Mouse (Mus musculus) CH12.LX (cell line): ENCODE data around the gene Sec22b. TPM values are rescaled to one million over a fixed set of nuclear protein-coding genes. Genes with fewer than 3 reads are reported as not detected.

Experiments used
- DNase-seq: peaks from one replicate; pipeline ENCODE4 v3.0.0-alpha.2; 2013; ENCODE audit errors: extremely low read depth
- H3K27ac ChIP-seq: 2 replicates; pipeline ENCODE4 v1.5.1; 2012; ENCODE audit warnings: low read depth, mild to moderate bottlenecking, control low read depth, moderate library complexity; ENCODE audit not compliant: insufficient read depth
- H3K27me3 ChIP-seq: replicated peaks from 2 replicates; pipeline ENCODE3; 2012; ENCODE audit warnings: inconsistent platforms
- H3K36me3 ChIP-seq, 2 experiments: replicated peaks in 1 of 2; 2 replicates each; pipeline versions ENCODE3 to v1.6.1; 2012; ENCODE audit warnings: inconsistent platforms in 1 of 2, low read length in 1 of 2, mild to moderate bottlenecking in 1 of 2, mixed read lengths in 1 of 2, moderate library complexity in 1 of 2; ENCODE audit not compliant: control insufficient read depth in 1 of 2, insufficient read depth in 1 of 2
- H3K4me1 ChIP-seq, 2 experiments: 2 replicates each; pipeline ENCODE4 v1.6.1; 2012; ENCODE audit warnings: inconsistent platforms in 1 of 2, moderate library complexity in 1 of 2; ENCODE audit not compliant: insufficient read depth in 2 of 2, control insufficient read depth in 1 of 2
- H3K4me2 ChIP-seq: 2 replicates; pipeline ENCODE4 v1.6.1; 2012; ENCODE audit warnings: low read depth, mild to moderate bottlenecking, control low read depth; ENCODE audit not compliant: poor library complexity, insufficient read depth, severe bottlenecking
- H3K4me3 ChIP-seq, 3 experiments: fragments of 150-350 bp in 1 of 3; sonication (generic) in 1 of 3; replicated peaks in 1 of 3; 2 replicates each; pipeline versions ENCODE3 to v1.5.1; 2011 to 2012; ENCODE audit warnings: low read depth in 2 of 3, low read length in 2 of 3, mild to moderate bottlenecking in 2 of 3, moderate library complexity in 2 of 3, control low read depth in 1 of 3, improper control_type of control experiment in 1 of 3, inconsistent platforms in 1 of 3, mixed read lengths in 1 of 3; ENCODE audit not compliant: poor library complexity in 1 of 3
- H3K79me2 ChIP-seq: replicated peaks from 2 replicates; pipeline ENCODE4 v1.6.1; 2012; ENCODE audit warnings: mild to moderate bottlenecking, moderate library complexity; ENCODE audit not compliant: control insufficient read depth, poor library complexity, insufficient read depth, severe bottlenecking; ENCODE audit errors: extremely low read depth
- H3K9ac ChIP-seq: 2 replicates; pipeline ENCODE4 v1.6.1; 2012; ENCODE audit warnings: low read depth, mild to moderate bottlenecking, control low read depth, moderate library complexity; ENCODE audit not compliant: insufficient read depth
- H3K9me3 ChIP-seq: replicated peaks from 2 replicates; pipeline ENCODE3; 2012; ENCODE audit warnings: low read length, inconsistent platforms, mixed read lengths
- BHLHE40 ChIP-seq: IDR thresholded peaks from 2 replicates; pipeline ENCODE4 v1.6.1; 2011; ENCODE audit warnings: mild to moderate bottlenecking, low read depth, low read length, improper control_type of control experiment
- CHD1 ChIP-seq: IDR thresholded peaks from 2 replicates; pipeline ENCODE4 v1.6.1; 2012; ENCODE audit warnings: low read depth, low read length, improper control_type of control experiment, inconsistent platforms
- CTCF ChIP-seq, 2 experiments: IDR thresholded peaks in 1 of 2; conservative IDR thresholded peaks in 1 of 2; 2 replicates each; pipeline ENCODE4 v1.5.1; 2011 to 2012; ENCODE audit warnings: low read depth in 2 of 2, low read length in 2 of 2, improper control_type of control experiment in 1 of 2, inconsistent platforms in 1 of 2, mild to moderate bottlenecking in 1 of 2, moderate library complexity in 1 of 2
- E2F4 ChIP-seq: IDR thresholded peaks from 2 replicates; pipeline ENCODE4 v1.6.1; 2011; ENCODE audit warnings: low read depth, low read length, improper control_type of control experiment; ENCODE audit not compliant: insufficient replicate concordance
- ELF1 ChIP-seq: IDR thresholded peaks from 2 replicates; pipeline ENCODE4 v1.6.1; 2014; ENCODE audit warnings: low read depth, mild to moderate bottlenecking, inconsistent platforms, low read length, improper control_type of control experiment
- EP300 ChIP-seq: IDR thresholded peaks from 2 replicates; pipeline ENCODE4 v1.6.1; 2011; ENCODE audit warnings: low read length, improper control_type of control experiment
- IRF4 ChIP-seq: IDR thresholded peaks from 2 replicates; pipeline ENCODE4 v1.6.1; 2014; ENCODE audit warnings: low read depth, mild to moderate bottlenecking, inconsistent platforms, low read length, improper control_type of control experiment
- JUN ChIP-seq: IDR thresholded peaks from 2 replicates; pipeline ENCODE4 v1.6.1; 2011; ENCODE audit warnings: low read depth, mild to moderate bottlenecking, low read length, improper control_type of control experiment, moderate library complexity; ENCODE audit not compliant: insufficient read depth
- MAFK ChIP-seq: IDR thresholded peaks from 2 replicates; pipeline ENCODE4 v1.6.1; 2011; ENCODE audit warnings: low read length, improper control_type of control experiment; ENCODE audit not compliant: insufficient replicate concordance
- MAX ChIP-seq: IDR thresholded peaks from 2 replicates; pipeline ENCODE4 v1.6.1; 2011; ENCODE audit warnings: low read length, improper control_type of control experiment
- MYC ChIP-seq: IDR thresholded peaks from 2 replicates; pipeline ENCODE4 v1.6.1; 2011; ENCODE audit warnings: low read depth, mild to moderate bottlenecking, improper control_type of control experiment, low read length
- NELFE ChIP-seq: IDR thresholded peaks from 2 replicates; pipeline ENCODE4 v1.6.1; 2011; ENCODE audit warnings: low read depth, low read length, improper control_type of control experiment
- NRF1 ChIP-seq: IDR thresholded peaks from 2 replicates; pipeline ENCODE4 v1.6.1; 2014; ENCODE audit warnings: low read depth, mild to moderate bottlenecking, inconsistent platforms, low read length, improper control_type of control experiment, moderate library complexity
- PAX5 ChIP-seq: IDR thresholded peaks from 2 replicates; pipeline ENCODE4 v1.6.1; 2012; ENCODE audit warnings: low read length, inconsistent platforms, mixed read lengths
- POLR2A ChIP-seq: IDR thresholded peaks from 2 replicates; pipeline ENCODE4 v1.6.1; 2011; ENCODE audit warnings: low read depth, mild to moderate bottlenecking, improper control_type of control experiment, low read length
- RAD21 ChIP-seq: IDR thresholded peaks from 2 replicates; pipeline ENCODE4 v1.6.1; 2011; ENCODE audit warnings: low read depth, mild to moderate bottlenecking, low read length, improper control_type of control experiment, moderate library complexity
- RCOR1 ChIP-seq: conservative IDR thresholded peaks from 2 replicates; pipeline ENCODE4 v1.6.1; 2012; ENCODE audit warnings: low read depth, mild to moderate bottlenecking, inconsistent platforms, low read length, improper control_type of control experiment
- SIN3A ChIP-seq: IDR thresholded peaks from 2 replicates; pipeline ENCODE4 v1.6.1; 2012; ENCODE audit warnings: low read length, improper control_type of control experiment, inconsistent platforms
- SMC3 ChIP-seq: IDR thresholded peaks from 2 replicates; pipeline ENCODE4 v1.6.1; 2011; ENCODE audit warnings: low read depth, low read length, improper control_type of control experiment
- TCF12 ChIP-seq: IDR thresholded peaks from 2 replicates; pipeline ENCODE4 v1.6.1; 2014; ENCODE audit warnings: low read depth, mild to moderate bottlenecking, inconsistent platforms, low read length, improper control_type of control experiment
- UBTF ChIP-seq: IDR thresholded peaks from 2 replicates; pipeline ENCODE4 v1.6.1; 2012; ENCODE audit warnings: low read depth, mild to moderate bottlenecking, inconsistent platforms, low read length, improper control_type of control experiment, moderate library complexity
- USF1 ChIP-seq: IDR thresholded peaks from 2 replicates; pipeline ENCODE4 v1.6.1; 2014; ENCODE audit warnings: low read depth, mild to moderate bottlenecking, inconsistent platforms, low read length, improper control_type of control experiment
- USF2 ChIP-seq: conservative IDR thresholded peaks from 2 replicates; pipeline ENCODE4 v1.6.1; 2011; ENCODE audit warnings: low read depth, low read length, improper control_type of control experiment
- ZC3H11A ChIP-seq: IDR thresholded peaks from 2 replicates; pipeline ENCODE4 v1.6.1; 2012; ENCODE audit warnings: low read depth, mild to moderate bottlenecking, inconsistent platforms, low read length, improper control_type of control experiment
- ZMIZ1 ChIP-seq: IDR thresholded peaks from 2 replicates; pipeline ENCODE4 v1.6.1; 2012; ENCODE audit warnings: low read depth, mild to moderate bottlenecking, inconsistent platforms, low read length, improper control_type of control experiment
- dilution Hi-C: fragments of 300-500 bp; cut with MboI; formaldehyde crosslinking; loops from 2 replicates; pipeline ENCODE4 v1.14.3; 2020; ENCODE audit warnings: low sequenced_read_pairs; ENCODE audit not compliant: extremely low pct_unique_long_range_greater_than_20kb, extremely low pct_ligation_motif_present
- in situ Hi-C: fragments of 300-500 bp; cut with MboI; formaldehyde crosslinking; loops from 3 replicates; pipeline ENCODE4 v1.14.3; 2019; ENCODE audit warnings: low sequenced_read_pairs, low pct_ligation_motif_present, low pct_unique_long_range_greater_than_20kb, mixed read lengths
- polyA plus RNA-seq: library from polyadenylated mRNA; unstranded; fragments of >175 nt; gene quantifications from 2 replicates; pipeline ENCODE4 v1.2.1, GENCODE M21; 2012; ENCODE audit warnings: low read depth; ENCODE audit not compliant: insufficient read length
- total RNA-seq, 2 experiments: library from RNA; depleted of rRNA; stranded (reverse); fragments of 300-350 nt in 1 of 2; fragments of >200 nt in 1 of 2; gene quantifications; 2 replicates each; pipeline ENCODE4 v1.2.3; 2012 to 2014

Gene Sec22b
- total and polyA plus RNA-seq, 3 experiments = 42.6 to 82.8 (median 82.4) TPM

- in situ Hi-C loops = no loop called here
- Histone ChIP-seq H3K9ac (no peak overlapping the region), H3K4me1 (peaks cover 7 to 37% of the 10 kb centered on the region in 2 experiments), H3K4me2 (no peak overlapping the region), H3K27ac (no peak overlapping the region), H3K4me3 (no peak overlapping the region), H3K9me3 (peaks cover 5% of the 10 kb centered on the region), H3K27me3 (no peaks in the 10 kb centered on the region), H3K79me2 (no peaks in the 10 kb centered on the region), H3K36me3 (peaks cover 0 to 2% of the 10 kb centered on the region in 2 experiments)
- no peak for TF ChIP-seq ELF1
- TF ChIP-seq MAX = 0 out of 2 replicates have a peak, but pooled peaks have one; percentile 5
- dilution Hi-C loops = no loop called here
- no peak for DNase-seq
Observed at GRCm38 (mm10) chr3:97931310-97931885, 30.4 kb downstream of the Sec22b start.

- dilution Hi-C loops = no loop called here
- H3K36me3 ChIP-seq = no peaks in the 10 kb centered on the region
- DNase-seq = peak; percentile 73
- TF ChIP-seq IRF4 = peak; percentile 44; the same call in 1 of the 2 replicates
- TF ChIP-seq PAX5 = no peak
- TF ChIP-seq ELF1 = peak; percentile 20; the same call in 1 of the 2 replicates
- TF ChIP-seq UBTF = no peak
- TF ChIP-seq BHLHE40 = peak; percentile 77
- TF ChIP-seq NRF1 = no peak
- TF ChIP-seq EP300 = peak; percentile 45
- peak; percentile 67; the same call in 1 of the 2 replicates for TF ChIP-seq MAFK
- TF ChIP-seq, all 38 proteins: peak for 5
- Histone ChIP-seq H3K27me3 (no peaks in the 10 kb centered on the region), H3K27ac (no peak overlapping the region), H3K9me3 (peaks cover 5% of the 10 kb centered on the region), H3K4me3 (peak overlapping the region; percentile 16 to 45 (median 32)), H3K4me1 (peaks cover 7 to 38% of the 10 kb centered on the region in 2 experiments), H3K79me2 (no peaks in the 10 kb centered on the region), H3K4me2 (peak overlapping the region; percentile 100), H3K9ac (no peak overlapping the region)
- in situ Hi-C loops = no loop called here
Observed at GRCm38 (mm10) chr3:97932131-97932530, 31.1 kb downstream of the Sec22b start.

DNA sequence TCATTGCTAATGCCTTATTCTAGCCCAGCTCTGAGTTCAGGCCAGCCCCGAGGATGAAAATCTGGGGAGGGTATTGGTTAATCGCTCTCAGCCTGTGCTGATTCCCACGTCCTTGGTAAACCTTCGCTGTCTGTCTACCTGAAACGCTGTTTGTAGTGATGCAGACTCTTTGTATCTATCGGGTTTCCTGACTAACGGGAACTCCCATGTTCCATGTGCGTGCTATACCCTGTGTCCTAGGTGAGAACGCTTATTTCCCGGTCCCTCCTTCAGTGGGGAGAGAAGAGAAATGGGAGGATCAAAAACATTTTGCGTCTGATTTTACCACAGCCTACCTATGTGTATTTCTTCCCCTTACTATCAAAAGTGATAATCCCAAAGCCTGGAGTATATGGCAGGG lies 31.8 kb downstream of the Sec22b start:
- in situ Hi-C loops = no loop called here

More for the DNA sequence above, 31.8 kb downstream of the Sec22b start:
- H3K9ac ChIP-seq = peak overlapping the region; percentile 29; the same call in 1 of the 2 replicates
- no peaks in the 10 kb centered on the region for H3K79me2 ChIP-seq
- H3K27ac ChIP-seq = no peak overlapping the region
- H3K9me3 ChIP-seq = peaks cover 5% of the 10 kb centered on the region
- H3K4me2 ChIP-seq = peak overlapping the region; percentile 100
- H3K27me3 ChIP-seq = no peaks in the 10 kb centered on the region
- DNase-seq = no peak
- dilution Hi-C loops = no loop called here
- TF ChIP-seq POLR2A (no peak), MAX (no peak), ZC3H11A (no peak), USF2 (no peak), TCF12 (no peak), MAFK (no peak), ELF1 (no peak), MYC (no peak), CTCF (conservative IDR thresholded peaks at IDR 0.05 in 1 of 2, IDR thresholded peaks at IDR 0.05 in 1 of 2; ENCODE audit: low read depth in 2 of 2, low read length in 2 of 2) (no peak), USF1 (no peak), CHD1 (no peak), SIN3A (no peak), E2F4 (no peak), ZMIZ1 (no peak), SMC3 (no peak), RAD21 (no peak), PAX5 (no peak), JUN (no peak), RCOR1 (no peak), NELFE (no peak)
- no peaks in the 10 kb centered on the region for H3K36me3 ChIP-seq
- peak overlapping the region; percentile 22 to 33 (median 33) for H3K4me3 ChIP-seq
- peaks cover 7 to 44% of the 10 kb centered on the region in 2 experiments for H3K4me1 ChIP-seq
